Mouse (Mus musculus) ovary, adult 18-20 months (tissue): ENCODE data around the gene Map2k7.
"Not testable (repeated sequence)": the region's sequence is repeated elsewhere in the genome, so short reads cannot be mapped to it uniquely, and the experiment has no call there.

ENCODE experiments used
- DNase-seq: peaks from one replicate; pipeline ENCODE4 v3.0.0; 2022; ENCODE audit warnings: low spot score, mixed read lengths

Map2k7 gene

GRCm38 (mm10) chr8:4226739-4227347 is 11.7 kb upstream of the Map2k7 start, which contains the start of gene Lrrc8e:
Gene Lrrc8e (plus strand): TSS chr8:4226827.
- no peak for DNase-seq

- DNase-seq = no peak
These were observed 10.6 kb upstream of the Map2k7 start for GRCm38 (mm10) chr8:4227919-4228318.

- no peak for DNase-seq
These were observed 8.8 kb upstream of the Map2k7 start for GRCm38 (mm10) chr8:4229784-4230183.

- DNase-seq = no peak
These were observed 7.8 kb upstream of the Map2k7 start for GRCm38 (mm10) chr8:4230612-4231351.

- no peak for DNase-seq
These were observed 616 bp upstream of the Map2k7 start for GRCm38 (mm10) chr8:4237814-4238433.

GRCm38 (mm10) chr8:4239193-4239890 is 802 bp downstream of the Map2k7 start:
- DNase-seq = no peak

- DNase-seq = no peak
These were observed 6.5 kb downstream of the Map2k7 start for GRCm38 (mm10) chr8:4245061-4245460.

- DNase-seq = no peak
These were observed 7.2 kb downstream of the Map2k7 start for GRCm38 (mm10) chr8:4245737-4246136.

- no peak for DNase-seq
These were observed 8.7 kb downstream of the Map2k7 start for GRCm38 (mm10) chr8:4247241-4247640.

GRCm38 (mm10) chr8:4247951-4248540 is 9.5 kb downstream of the Map2k7 start, which contains the start of gene Tgfbr3l:
Gene Tgfbr3l (plus strand): TSS chr8:4248214.
- peak; percentile 50 for DNase-seq

- DNase-seq = peak; percentile 62
These were observed 10.7 kb downstream of the Map2k7 start for GRCm38 (mm10) chr8:4249213-4249612.

- peak; percentile 59 for DNase-seq
These were observed 11.9 kb downstream of the Map2k7 start for GRCm38 (mm10) chr8:4250306-4250970.

GRCm38 (mm10) chr8:4252116-4252760 is 13.7 kb downstream of the Map2k7 start:
- DNase-seq = no peak

GRCm38 (mm10) chr8:4252934-4253841 is 14.6 kb downstream of the Map2k7 start, which contains the start of gene Snapc2:
Gene Snapc2 (plus strand): TSS chr8:4253080.
- DNase-seq = peak; percentile 91

- no peak for DNase-seq
These were observed 15.5 kb downstream of the Map2k7 start for GRCm38 (mm10) chr8:4254001-4254400.

- not testable (repeated sequence) for DNase-seq
These were observed 16.9 kb downstream of the Map2k7 start for GRCm38 (mm10) chr8:4255471-4255870.

- DNase-seq = no peak
These were observed 18.4 kb downstream of the Map2k7 start for GRCm38 (mm10) chr8:4256911-4257310.

- no peak for DNase-seq
These were observed 18.8 kb downstream of the Map2k7 start for GRCm38 (mm10) chr8:4257350-4257749.

GRCm38 (mm10) chr8:4258233-4258632 is 19.7 kb downstream of the Map2k7 start:
- peak; percentile 49 for DNase-seq

GRCm38 (mm10) chr8:4258678-4259077 is 20.1 kb downstream of the Map2k7 start:
- no peak for DNase-seq
